Mouse (Mus musculus) 3134 (cell line): Measurements from ENCODE around the gene Iqgap2.

Experiments used
- DNase-seq: peaks from one replicate; pipeline ENCODE4 v3.0.0-alpha.2; 2011; ENCODE audit warnings: low spot score; ENCODE audit not compliant: insufficient read length; ENCODE audit errors: extremely low read depth

Iqgap2 gene

GRCm38 (mm10) chr13:95665644-95666356 is 225.9 kb downstream of the Iqgap2 start:
- DNase-seq, result no peak

DNA sequence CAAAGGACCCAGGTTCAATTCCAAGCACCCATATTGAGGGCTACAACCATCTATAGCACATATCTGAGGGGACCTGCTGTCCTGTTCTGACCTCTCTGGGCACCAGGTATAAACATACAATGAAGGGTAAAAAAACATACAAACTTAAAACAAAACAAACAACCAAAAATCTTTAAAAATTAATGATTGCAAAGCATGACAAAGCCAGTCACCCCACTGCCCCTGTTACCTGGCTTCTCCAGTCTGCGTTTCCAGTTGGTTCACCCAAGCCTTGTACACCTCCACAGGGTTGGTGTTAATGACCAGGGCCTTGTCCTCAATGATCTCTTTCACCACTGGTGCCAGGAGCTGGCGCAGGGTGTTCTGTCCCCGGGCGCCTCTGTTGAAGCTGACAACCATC is 227.9 kb downstream of the Iqgap2 start:
- DNase-seq, result no peak

DNA sequence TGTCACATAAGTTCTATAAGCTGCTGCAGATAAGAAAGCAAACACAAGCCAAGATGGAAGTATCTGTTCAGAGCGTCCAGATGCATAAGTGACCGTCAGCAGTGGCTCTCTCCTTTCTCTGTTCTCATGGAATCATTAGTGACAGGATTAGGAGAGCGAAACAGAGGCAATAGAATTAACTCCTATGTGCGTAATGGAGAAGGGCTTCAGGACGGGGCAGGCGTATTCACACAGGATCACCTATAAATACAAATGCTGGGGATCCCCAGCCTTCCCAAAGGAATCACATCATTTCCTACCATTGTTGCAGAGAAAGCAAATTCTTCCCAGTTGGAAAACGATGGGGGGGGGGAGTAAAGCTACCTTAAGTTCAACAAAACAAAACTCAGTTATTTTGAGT is 232.3 kb downstream of the Iqgap2 start:
- no peak for DNase-seq

- DNase-seq, result no peak
These were observed 234.6 kb downstream of the Iqgap2 start for GRCm38 (mm10) chr13:95657171-95657570.

DNA sequence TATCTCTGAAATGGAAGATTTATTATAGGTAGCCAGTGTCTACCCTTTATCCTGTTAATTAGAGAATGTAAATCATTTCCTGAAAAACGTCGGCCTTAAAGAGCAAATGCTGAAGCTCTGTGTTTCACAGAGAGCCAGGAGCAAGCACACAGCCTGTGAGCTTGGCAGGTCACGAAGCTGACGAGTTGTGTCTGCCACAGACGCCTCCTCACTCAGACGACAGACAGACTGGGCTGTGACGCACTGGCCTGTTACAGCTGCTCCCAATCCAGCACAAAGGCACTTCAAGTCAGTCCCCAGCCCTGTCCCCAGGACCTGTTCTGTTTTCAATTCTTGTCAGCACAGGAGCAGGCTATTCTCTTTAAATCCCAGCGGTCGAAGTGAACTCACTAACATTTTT is 236.4 kb downstream of the Iqgap2 start:
- no peak for DNase-seq

DNA sequence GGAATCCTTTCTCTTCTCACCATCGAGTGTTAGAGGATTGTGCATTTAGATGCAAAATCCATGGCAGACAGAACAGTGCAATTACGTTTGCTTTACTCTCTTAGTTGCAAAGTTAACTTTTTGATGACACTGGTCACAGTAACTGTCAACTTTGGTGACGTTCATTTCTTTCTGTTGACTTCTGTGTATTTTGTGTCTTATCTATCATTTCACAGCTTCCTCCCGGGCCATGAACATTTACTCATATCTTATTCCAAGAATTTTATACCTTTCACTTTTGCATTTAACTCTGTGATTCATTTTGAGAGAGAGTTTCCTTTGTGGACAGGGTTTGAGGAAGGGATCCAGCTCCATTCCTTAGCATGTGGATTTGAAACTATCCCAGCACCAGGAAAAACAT is 238.0 kb downstream of the Iqgap2 start:
- DNase-seq, result no peak

- DNase-seq, result no peak
These were observed 239.7 kb downstream of the Iqgap2 start for GRCm38 (mm10) chr13:95651870-95652668.

GRCm38 (mm10) chr13:95649941-95650340 is 241.8 kb downstream of the Iqgap2 start:
- no peak for DNase-seq

DNA sequence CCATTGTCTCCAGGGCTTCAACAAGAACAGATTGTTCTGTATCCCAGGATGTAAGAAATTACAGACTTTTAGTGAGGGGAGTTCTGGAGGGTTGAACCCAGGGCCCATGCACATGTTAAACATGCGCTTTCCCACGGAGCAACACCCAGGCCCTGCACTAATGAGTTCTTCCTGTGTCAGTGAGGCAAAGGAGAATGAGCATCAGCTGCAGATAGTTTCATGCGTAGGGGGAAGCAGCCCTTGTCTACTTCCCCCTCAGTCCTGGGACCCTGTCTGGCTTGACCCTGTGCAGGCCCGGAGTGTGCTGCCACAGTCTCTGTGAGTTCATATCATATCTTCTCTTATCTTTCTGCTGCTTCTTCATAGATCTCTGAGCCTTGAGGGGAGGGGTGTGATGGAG is 244.5 kb downstream of the Iqgap2 start:
- no peak for DNase-seq

DNA sequence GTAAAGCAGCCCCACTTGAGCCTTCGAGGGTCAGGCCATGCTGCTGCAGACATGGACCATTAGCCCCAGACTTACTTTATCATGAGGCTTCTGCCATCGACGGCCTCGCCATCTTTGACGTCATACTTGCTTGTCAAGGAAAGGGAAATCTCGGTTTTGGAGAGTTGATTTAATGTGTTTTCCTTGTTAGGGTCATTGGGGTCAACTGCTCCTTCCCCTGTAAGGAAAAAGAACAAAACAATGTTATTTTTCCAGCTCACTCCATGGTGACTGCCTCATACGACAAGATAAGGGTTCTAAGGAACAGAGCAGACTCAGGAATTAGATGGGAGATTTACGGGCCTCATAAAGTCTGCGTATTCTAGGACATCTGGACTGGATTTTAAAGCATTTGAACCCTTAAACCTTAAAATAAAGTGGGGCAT is 245.0 kb downstream of the Iqgap2 start:
- DNase-seq, result no peak

DNA sequence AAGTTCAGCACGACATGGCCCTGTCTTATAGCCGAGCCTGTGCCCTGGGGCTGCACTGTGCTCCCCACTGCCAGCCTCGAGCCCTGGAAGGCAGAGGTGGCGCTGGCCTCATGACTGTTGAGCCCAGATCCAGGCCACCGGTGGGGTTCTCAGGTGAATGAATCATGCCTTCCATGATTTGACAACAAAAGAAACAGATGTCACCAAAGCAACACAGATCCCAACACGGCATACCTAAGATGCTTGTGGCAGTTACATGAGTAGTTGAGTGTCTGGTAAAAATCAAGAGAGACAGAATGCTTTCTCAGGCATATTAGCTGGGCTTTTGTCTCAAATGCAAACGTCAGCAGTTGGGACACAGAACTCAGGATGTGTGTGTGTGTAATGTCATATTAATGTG is 248.0 kb downstream of the Iqgap2 start:
- DNase-seq, result peak; percentile 27

DNA sequence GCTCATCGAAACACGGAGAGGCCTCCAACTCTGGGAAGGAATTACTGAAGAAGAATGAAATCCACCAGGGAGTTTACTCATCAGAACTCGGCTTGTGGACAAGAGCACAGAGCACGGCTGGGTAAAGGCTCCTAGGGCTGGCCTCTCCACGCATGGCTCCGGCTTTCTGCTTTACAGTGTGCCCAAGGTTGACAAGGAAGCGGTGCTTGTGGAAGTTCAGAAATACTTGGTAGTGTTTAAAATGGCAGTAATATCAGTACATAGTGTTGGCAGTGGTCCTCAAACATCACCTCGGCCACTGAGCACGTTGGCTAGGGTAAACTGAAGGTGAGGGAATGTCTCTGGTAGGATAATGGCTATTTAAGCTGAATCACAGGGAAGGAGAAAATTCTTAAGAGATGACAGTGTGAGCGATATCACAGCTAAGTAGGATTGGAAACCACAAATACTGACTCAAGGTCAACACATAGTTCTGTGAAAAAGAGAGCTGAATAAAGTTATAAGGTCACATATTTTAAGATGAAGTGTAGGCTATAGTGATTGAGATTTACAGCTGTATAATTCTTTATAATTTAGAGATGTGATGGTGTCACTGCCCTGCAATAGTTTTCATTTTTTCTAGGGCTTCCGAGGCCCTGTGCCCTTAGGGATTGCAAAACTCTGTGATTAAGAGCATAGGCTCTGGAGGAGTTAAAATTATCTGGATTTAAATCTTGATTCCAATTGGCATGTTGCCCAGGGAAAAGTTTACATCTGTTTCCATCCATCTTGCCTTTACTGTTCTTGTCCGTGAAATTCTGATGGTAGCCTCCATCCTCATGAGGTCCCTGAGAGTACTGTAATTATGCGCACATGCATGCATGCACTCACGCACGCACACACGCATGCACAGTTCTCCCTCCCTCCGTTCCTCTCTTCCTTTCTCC is 250.4 kb downstream of the Iqgap2 start:
- DNase-seq, result peak; percentile 61

DNA sequence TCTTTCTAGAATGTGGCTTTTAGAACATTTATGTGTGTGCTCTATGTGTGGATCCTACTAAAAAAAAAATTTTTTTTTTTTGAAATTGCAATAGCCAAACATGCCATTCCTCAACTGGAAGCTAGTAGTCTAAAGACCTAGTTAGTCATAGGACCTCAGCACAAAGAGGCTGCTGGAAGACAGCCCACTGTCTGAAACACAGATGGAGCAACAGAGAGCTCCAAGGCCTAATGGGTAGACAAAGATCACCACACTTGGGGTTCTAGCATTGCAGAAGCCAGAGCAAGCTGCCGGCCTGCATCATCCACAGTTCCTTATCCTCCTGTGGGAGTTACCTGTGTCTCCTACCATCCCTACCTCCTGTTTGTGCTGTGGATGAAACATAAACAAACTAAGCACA is 251.3 kb downstream of the Iqgap2 start:
- DNase-seq, result peak; percentile 68

GRCm38 (mm10) chr13:95639336-95640116 is 252.2 kb downstream of the Iqgap2 start:
- no peak for DNase-seq

GRCm38 (mm10) chr13:95638894-95639293 is 252.8 kb downstream of the Iqgap2 start:
- no peak for DNase-seq

GRCm38 (mm10) chr13:95637737-95638136 is 254.0 kb downstream of the Iqgap2 start:
- no peak for DNase-seq

- no peak for DNase-seq
These were observed 256.4 kb downstream of the Iqgap2 start for GRCm38 (mm10) chr13:95635301-95635700.

- no peak for DNase-seq
These were observed 257.3 kb downstream of the Iqgap2 start for GRCm38 (mm10) chr13:95634451-95634850.

DNA sequence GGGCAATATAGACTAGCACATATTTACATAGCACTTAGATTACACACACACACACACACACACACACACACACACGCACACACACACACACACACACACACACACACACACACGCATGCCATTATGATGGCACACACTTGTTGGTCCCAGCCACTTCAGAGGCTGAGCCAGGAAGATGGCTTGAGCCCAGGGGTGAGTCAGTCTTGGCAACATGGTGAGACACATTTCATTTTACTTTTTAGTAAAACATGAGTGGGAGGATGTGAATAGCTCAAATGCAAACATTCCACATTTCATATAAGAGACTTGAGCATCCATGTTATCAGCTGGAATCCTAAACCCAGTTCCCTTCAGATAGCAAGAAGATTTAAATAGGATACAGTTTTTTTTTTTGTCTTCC is 258.3 kb downstream of the Iqgap2 start:
- DNase-seq, result peak; percentile 27

GRCm38 (mm10) chr13:95632144-95632543 is 259.6 kb downstream of the Iqgap2 start:
- DNase-seq, result no peak
